Mouse (Mus musculus) bone marrow, adult 2 months (tissue): ENCODE measurements around the gene Clec4d. TPM values are rescaled to one million over a fixed set of nuclear protein-coding genes. Genes with fewer than 3 reads are reported as not detected.
"Not testable (repeated sequence)": the region's sequence is repeated elsewhere in the genome, so short reads cannot be mapped to it uniquely, and the experiment has no call there.

Experiments
- H3K27ac ChIP-seq: fragments of 200-500 bp; 2 replicates; pipeline ENCODE4 v1.5.1; 2012; ENCODE audit warnings: low read depth, mild to moderate bottlenecking, control low read depth, inconsistent platforms, low read length; ENCODE audit not compliant: control insufficient read depth, poor library complexity, insufficient read depth
- H3K4me1 ChIP-seq: fragments of 200-500 bp; 2 replicates; pipeline ENCODE4 v1.6.1; 2011; ENCODE audit warnings: low read length; ENCODE audit not compliant: control insufficient read depth, insufficient read depth
- H3K4me3 ChIP-seq: fragments of 200-500 bp; replicated peaks from 2 replicates; pipeline ENCODE3; 2011; ENCODE audit warnings: mild to moderate bottlenecking, low read depth, low read length, control low read depth; ENCODE audit not compliant: control insufficient read depth
- CTCF ChIP-seq: fragments of 200-500 bp; IDR thresholded peaks from 2 replicates; pipeline ENCODE4 v1.5.1; 2011; ENCODE audit warnings: low read length, control low read depth; ENCODE audit not compliant: control insufficient read depth, insufficient read depth
- POLR2A ChIP-seq: fragments of 200-500 bp; IDR thresholded peaks from 2 replicates; pipeline ENCODE4 v1.6.1; 2011; ENCODE audit warnings: low read depth, mild to moderate bottlenecking, control low read depth, low read length, borderline replicate concordance; ENCODE audit not compliant: control insufficient read depth
- WGBS: fragments of 180-500 bp; shearing (Covaris S2); methylation state at CpG from one replicate; pipeline ENCODE4 v1.1.7; 2018; 5-methylcytosine and 5-hydroxymethylcytosine counted together
- polyA plus RNA-seq: library from polyadenylated mRNA; stranded (reverse); fragments of >200 nt; gene quantifications from 2 replicates; pipeline ENCODE4 v1.2.4, GENCODE M21; 2011; ENCODE audit warnings: low replicate concordance; ENCODE audit not compliant: missing spikeins, insufficient read depth, insufficient read length

Clec4d gene
- 15.0 and 51.2 TPM in 2 replicates for polyA plus RNA-seq

DNA sequence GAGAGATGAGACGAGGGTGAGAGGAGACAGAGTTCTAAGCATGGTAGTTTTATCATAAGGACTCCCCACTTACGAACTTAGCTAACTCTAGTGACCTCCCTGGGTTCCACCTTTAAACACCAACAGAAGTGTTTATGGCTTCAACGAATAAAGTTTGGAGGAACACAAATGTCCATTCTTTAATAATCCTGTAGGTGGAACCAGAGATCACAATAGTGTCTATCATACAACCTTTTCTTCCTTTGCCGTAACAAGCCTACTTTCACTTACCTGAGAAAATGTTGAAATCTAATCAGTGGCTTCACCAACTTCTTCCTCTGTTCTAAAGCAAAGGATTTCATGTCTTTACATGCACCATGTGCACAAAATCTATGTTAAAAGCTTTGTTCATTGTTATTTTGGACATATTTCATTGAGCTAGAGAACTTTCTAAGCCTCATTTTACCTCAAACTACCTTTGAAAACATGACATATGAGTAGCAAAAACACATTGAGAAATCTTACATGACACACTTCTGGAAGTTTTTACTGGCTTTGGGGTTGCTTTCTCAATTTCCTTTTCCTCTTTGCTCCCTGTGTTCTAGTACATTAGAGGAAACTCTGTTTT is at the start of gene Clec4d:
TSS of gene Clec4d (plus strand) at position 557 of the 607 bp plus-strand sequence.
- WGBS: 13% methylated on average over 4 of the region's 4 CpGs

DNA sequence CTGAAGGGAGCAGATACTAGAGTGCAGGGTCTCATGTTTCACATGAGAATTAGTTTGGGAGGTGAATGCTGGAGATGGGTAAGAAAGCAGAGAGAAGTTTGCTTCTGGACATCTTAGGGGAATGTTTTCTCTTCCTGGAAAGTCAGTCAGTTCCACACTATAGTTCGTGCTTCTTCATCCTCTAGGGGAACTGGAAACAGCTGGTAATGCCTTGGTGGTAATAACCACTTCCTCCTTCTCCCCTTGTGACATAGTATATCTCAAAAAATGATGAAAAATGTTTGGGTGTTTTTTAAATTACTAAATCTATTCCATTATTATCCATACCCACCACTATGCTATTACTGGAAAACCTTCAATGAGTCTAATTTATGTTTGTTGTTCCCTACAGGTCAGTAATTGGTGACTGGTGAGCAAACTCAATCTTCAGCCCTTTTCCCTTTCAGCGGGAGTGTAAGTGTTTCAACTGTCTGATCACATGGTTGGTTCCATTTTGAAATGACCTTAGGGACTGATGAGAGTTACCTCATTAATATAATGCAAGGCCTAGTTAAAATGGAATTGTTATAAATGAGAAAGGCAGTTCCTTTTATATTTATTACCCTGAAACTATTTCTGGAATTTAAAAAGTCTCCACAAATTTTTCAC is 34.3 kb upstream of the Clec4d start:
- 15% methylated on average over 2 of the region's 2 CpGs for WGBS
- H3K4me3 ChIP-seq: peak overlapping the region; percentile 16
- H3K27ac ChIP-seq: no peak overlapping the region
- no peaks in the 10 kb centered on the region; the same call in 1 of the 2 replicates for H3K4me1 ChIP-seq
- TF ChIP-seq CTCF (no peak), POLR2A (no peak)

More for the DNA sequence above, at the start of gene Clec4d:
- peak within 1 kb of the TSS; percentile 27; the same call in 1 of the 2 replicates for H3K27ac ChIP-seq
- H3K4me1 ChIP-seq: peaks cover 2% of the 10 kb centered on the region; the same call in 1 of the 2 replicates
- H3K4me3 ChIP-seq: peak within 1 kb of the TSS; percentile 47
- TF ChIP-seq CTCF (no peak), POLR2A (no peak)

DNA sequence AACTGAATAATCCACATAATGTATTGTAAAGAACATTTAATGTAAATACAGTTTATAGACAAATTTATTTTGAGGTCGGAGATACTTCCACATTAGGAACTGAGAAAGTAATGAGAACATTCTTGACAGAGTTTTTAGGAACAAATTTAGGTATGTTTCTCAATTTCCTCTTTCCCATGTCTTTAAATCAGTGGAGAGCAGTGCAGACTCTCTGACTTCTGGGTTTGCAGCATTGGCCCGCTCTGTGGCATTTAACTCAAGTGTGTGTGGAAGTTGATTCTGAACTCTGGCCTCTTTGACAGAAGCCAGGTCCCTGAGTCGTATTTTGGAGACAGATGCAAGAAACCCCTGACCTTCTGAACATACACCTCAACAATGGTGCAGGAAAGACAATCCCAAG is 32.3 kb upstream of the Clec4d start, which contains the start of gene Clec4n:
TSS of gene Clec4n (plus strand) at position 200 of the 400 bp plus-strand sequence.
- Histone ChIP-seq H3K27ac (no peak within 1 kb of the TSS), H3K4me3 (no peak within 1 kb of the TSS), H3K4me1 (no peaks in the 10 kb centered on the region; the same call in 1 of the 2 replicates)
- WGBS: 18% methylated on average over 3 of the region's 3 CpGs
- TF ChIP-seq CTCF: no peak

DNA sequence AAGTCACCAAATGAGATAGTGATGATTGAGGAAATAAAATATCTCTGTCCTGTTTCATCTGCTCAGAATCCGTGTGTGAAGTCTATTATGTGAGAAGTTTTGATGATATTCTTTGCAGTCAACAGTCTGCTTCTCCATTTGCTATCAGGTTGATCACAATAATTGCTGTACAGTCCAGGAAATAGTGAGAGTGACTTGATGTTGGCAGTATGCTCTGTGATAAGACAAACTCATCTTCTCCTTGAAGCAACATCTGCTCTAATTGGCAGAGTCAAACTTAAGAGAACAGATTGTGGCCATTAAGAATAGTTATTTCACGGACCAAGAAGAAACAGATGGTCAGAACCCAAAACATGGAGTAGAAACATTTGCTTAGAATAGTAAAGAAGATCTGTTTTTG is 30.8 kb upstream of the Clec4d start:
- H3K4me3 ChIP-seq: no peak overlapping the region
- no peaks in the 10 kb centered on the region; the same call in 1 of the 2 replicates for H3K4me1 ChIP-seq
- TF ChIP-seq POLR2A (no peak), CTCF (no peak)
- no peak overlapping the region for H3K27ac ChIP-seq
- WGBS: 68% methylated on average over 2 of the region's 2 CpGs

DNA sequence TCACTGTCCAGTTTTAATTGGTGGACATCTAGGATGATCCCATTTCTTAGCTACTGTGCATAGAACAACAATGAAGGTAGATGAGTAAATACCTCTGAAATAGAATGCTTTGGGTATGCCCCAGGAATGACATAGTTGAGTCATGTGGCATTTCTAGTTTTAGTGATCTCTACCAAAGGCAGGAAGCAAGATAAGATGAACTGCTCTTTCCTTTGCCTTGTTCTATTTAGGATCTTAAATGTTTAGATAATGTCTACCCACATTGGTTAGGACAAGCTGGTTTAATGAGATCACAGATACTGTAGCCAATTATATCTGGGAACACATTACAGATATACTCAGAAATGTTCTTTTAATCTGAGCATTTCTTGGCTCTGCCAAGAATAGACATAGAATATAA is 24.3 kb upstream of the Clec4d start:
- Histone ChIP-seq H3K27ac (no peak overlapping the region), H3K4me1 (no peaks in the 10 kb centered on the region), H3K4me3 (no peak overlapping the region)
- TF ChIP-seq CTCF: no peak
- TF ChIP-seq POLR2A: no peak

DNA sequence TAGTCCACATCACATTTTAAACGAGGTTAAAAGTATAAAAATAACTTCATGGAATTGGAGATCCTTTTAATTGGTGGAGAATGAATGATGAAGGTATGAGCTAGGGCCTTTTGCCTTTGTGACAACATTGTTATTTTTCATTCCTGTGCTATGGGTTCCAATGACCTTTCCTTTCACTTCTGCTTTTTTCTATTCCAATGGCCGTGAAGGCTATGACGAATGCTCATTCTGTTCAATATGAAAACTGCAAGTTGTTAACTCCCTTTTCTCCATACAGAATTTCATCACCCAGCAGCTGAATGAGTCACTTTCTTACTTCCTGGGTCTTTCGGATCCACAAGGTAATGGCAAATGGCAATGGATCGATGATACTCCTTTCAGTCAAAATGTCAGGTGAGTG is 17.7 kb upstream of the Clec4d start:
- H3K27ac ChIP-seq: no peak overlapping the region
- TF ChIP-seq CTCF (no peak), POLR2A (no peak)
- H3K4me1 ChIP-seq: no peaks in the 10 kb centered on the region; the same call in 1 of the 2 replicates
- WGBS: 54% methylated on average over 5 of the region's 5 CpGs
- no peak overlapping the region for H3K4me3 ChIP-seq

DNA sequence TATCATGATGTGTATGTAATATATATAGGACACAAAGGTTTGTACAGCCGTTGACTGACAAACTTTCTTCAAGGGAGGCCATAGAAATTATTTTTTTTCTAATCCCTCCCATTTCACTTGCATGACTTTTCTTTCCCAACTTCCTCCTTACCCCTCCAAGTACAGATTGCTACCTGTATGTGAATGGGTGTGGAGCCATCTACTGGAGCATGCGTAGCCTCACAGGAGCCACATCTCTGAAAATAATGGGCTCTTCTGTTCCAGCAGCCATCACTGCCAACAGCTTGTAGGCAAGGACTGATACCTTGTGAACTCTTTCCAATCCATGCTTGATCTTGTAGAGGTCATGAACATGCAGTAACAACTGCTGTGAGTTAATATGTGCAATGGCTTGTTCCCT is 13.0 kb upstream of the Clec4d start:
- not testable (repeated sequence) for H3K27ac ChIP-seq, H3K4me1 ChIP-seq, H3K4me3 ChIP-seq
- TF ChIP-seq CTCF: peak; percentile 18; the same call in 1 of the 2 replicates
- WGBS: 16% methylated on average over 2 of the region's 2 CpGs

DNA sequence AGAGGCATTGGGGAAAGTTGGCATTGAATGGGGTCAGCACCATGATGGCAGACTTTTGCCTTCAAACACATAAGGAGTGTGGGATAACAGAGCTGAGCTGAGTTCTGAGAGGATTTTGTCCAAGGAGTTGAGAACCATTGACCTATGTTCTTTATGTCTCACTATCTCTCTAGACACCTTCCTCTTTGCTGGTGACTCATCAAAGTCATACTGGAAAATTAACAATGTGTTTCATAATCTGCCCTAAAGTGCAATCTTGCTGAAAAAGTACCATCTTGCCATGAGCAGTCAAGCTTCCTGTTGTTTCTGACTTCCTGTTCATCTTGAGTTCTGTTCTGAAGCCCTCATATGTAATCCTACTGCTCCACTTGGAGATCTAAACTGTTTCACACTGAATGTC is 9.2 kb upstream of the Clec4d start:
- no peak overlapping the region for H3K4me3 ChIP-seq
- TF ChIP-seq CTCF (no peak), POLR2A (no peak)
- H3K27ac ChIP-seq: no peak overlapping the region
- no peaks in the 10 kb centered on the region; the same call in 1 of the 2 replicates for H3K4me1 ChIP-seq

DNA sequence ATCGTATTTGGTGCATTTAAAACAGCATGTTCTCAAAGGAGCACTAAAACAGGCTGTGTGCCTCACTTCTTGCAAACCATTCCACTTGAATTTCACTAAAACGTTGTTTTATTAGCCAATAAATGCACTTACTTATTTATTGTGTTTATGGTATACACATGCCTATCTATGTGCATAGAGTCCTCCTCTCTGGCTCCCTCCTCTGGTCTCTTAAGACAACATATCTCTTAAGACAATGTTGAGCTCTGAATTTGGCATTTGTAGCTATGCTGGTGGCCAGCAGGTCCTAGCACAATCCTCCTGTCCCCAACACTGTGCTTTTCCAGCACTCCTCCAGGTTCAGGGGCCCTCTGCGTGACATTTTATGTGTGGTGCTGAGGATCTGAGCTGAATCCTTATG is 3.0 kb upstream of the Clec4d start:
- H3K27ac ChIP-seq: no peak overlapping the region
- WGBS: 81% methylated on average over 3 of the region's 3 CpGs
- H3K4me3 ChIP-seq: no peak overlapping the region
- H3K4me1 ChIP-seq: peaks cover 1% of the 10 kb centered on the region; the same call in 1 of the 2 replicates
- no peak for TF ChIP-seq CTCF
- no peak for TF ChIP-seq POLR2A
